Mouse (Mus musculus): ENCODE results near the gene Tsku. TPM values are rescaled to one million over a fixed set of nuclear protein-coding genes. Genes with fewer than 3 reads are reported as not detected.

Tsku gene
- polyA plus RNA-seq, 1 experiment from 2014 or later, result 12.7 TPM

- Histone ChIP-seq H3K27me3 (ENCODE audit: control insufficient read depth, insufficient read depth, low read length) (no peaks in the 10 kb centered on the region), H3K4me2 (replicated peaks; ENCODE audit: low read depth, low read length) (no peak overlapping the region), H3K36me3 (ENCODE audit: control insufficient read depth, insufficient read depth, low read length) (no peaks in the 10 kb centered on the region), H3K4me3 (ENCODE audit: low read length) (no peak overlapping the region), H3K9me3 (ENCODE audit: control insufficient read depth, low read length) (no peaks in the 10 kb centered on the region), H3K27ac (ENCODE audit: low read depth, low read length) (no peak overlapping the region), H3K9ac (ENCODE audit: low read depth, low read length) (no peak overlapping the region), H3K4me1 (ENCODE audit: control insufficient read depth, insufficient read depth, low read length) (no peaks in the 10 kb centered on the region)
- 62% methylated on average over 10 of the region's 10 CpGs for WGBS
- no peak for ATAC-seq (ENCODE audit: low FRiP score, low TSS enrichment)
Observed at GRCm38 (mm10) chr7:98369762-98370369, 8.7 kb upstream of the Tsku start.

GRCm38 (mm10) chr7:98361662-98362061 is 534 bp upstream of the Tsku start:
- H3K4me3 ChIP-seq (ENCODE audit: low read length), result peak overlapping the region; percentile 64
- no peak for ATAC-seq (ENCODE audit: low FRiP score, low TSS enrichment)
- H3K4me1 ChIP-seq (ENCODE audit: control insufficient read depth, insufficient read depth, low read length), result peaks cover 20% of the 10 kb centered on the region; the same call in 1 of the 2 replicates
- H3K36me3 ChIP-seq (ENCODE audit: control insufficient read depth, insufficient read depth, low read length), result no peaks in the 10 kb centered on the region
- peak overlapping the region; percentile 29; the same call in 1 of the 2 replicates for H3K9ac ChIP-seq (ENCODE audit: low read depth, low read length)
- peak overlapping the region; percentile 79 for H3K4me2 ChIP-seq (replicated peaks; ENCODE audit: low read depth, low read length)
- peak overlapping the region; percentile 62; the same call in 1 of the 2 replicates for H3K27ac ChIP-seq (ENCODE audit: low read depth, low read length)
- no peaks in the 10 kb centered on the region for H3K27me3 ChIP-seq (ENCODE audit: control insufficient read depth, insufficient read depth, low read length)
- WGBS, result 31% methylated on average over 2 of the region's 2 CpGs
- H3K9me3 ChIP-seq (ENCODE audit: control insufficient read depth, low read length), result no peaks in the 10 kb centered on the region

- peak; percentile 20 for ATAC-seq (ENCODE audit: low FRiP score, low TSS enrichment)
Observed at GRCm38 (mm10) chr7:98360621-98360990, 522 bp downstream of the Tsku start.

GRCm38 (mm10) chr7:98359951-98360620 is 1.0 kb downstream of the Tsku start:
- ATAC-seq (ENCODE audit: low FRiP score, low TSS enrichment), result peak; percentile 80
- Histone ChIP-seq H3K27ac (ENCODE audit: low read depth, low read length) (peak overlapping the region; percentile 18; the same call in 1 of the 2 replicates), H3K9me3 (ENCODE audit: control insufficient read depth, low read length) (no peaks in the 10 kb centered on the region), H3K36me3 (ENCODE audit: control insufficient read depth, insufficient read depth, low read length) (no peaks in the 10 kb centered on the region), H3K4me3 (ENCODE audit: low read length) (peak overlapping the region; percentile 64), H3K27me3 (ENCODE audit: control insufficient read depth, insufficient read depth, low read length) (no peaks in the 10 kb centered on the region), H3K9ac (ENCODE audit: low read depth, low read length) (peak overlapping the region; percentile 76), H3K4me1 (ENCODE audit: control insufficient read depth, insufficient read depth, low read length) (peaks cover 33% of the 10 kb centered on the region), H3K4me2 (replicated peaks; ENCODE audit: low read depth, low read length) (peak overlapping the region; percentile 79)
- under 1% methylated on average over 33 of the region's 33 CpGs for WGBS

More at GRCm38 (mm10) chr7:98360621-98360990, 522 bp downstream of the Tsku start:
- Histone ChIP-seq H3K9me3 (ENCODE audit: control insufficient read depth, low read length) (no peaks in the 10 kb centered on the region), H3K4me1 (ENCODE audit: control insufficient read depth, insufficient read depth, low read length) (peaks cover 28% of the 10 kb centered on the region), H3K4me2 (replicated peaks; ENCODE audit: low read depth, low read length) (peak overlapping the region; percentile 79), H3K4me3 (ENCODE audit: low read length) (peak overlapping the region; percentile 64), H3K27me3 (ENCODE audit: control insufficient read depth, insufficient read depth, low read length) (no peaks in the 10 kb centered on the region), H3K27ac (ENCODE audit: low read depth, low read length) (peak overlapping the region; percentile 18; the same call in 1 of the 2 replicates), H3K36me3 (ENCODE audit: control insufficient read depth, insufficient read depth, low read length) (no peaks in the 10 kb centered on the region), H3K9ac (ENCODE audit: low read depth, low read length) (peak overlapping the region; percentile 76)
- WGBS, result under 1% methylated on average over 20 of the region's 20 CpGs

- Histone ChIP-seq H3K9ac (ENCODE audit: low read depth, low read length) (no peak overlapping the region), H3K36me3 (ENCODE audit: control insufficient read depth, insufficient read depth, low read length) (no peaks in the 10 kb centered on the region), H3K27ac (ENCODE audit: low read depth, low read length) (no peak overlapping the region), H3K4me3 (ENCODE audit: low read length) (no peak overlapping the region), H3K4me2 (replicated peaks; ENCODE audit: low read depth, low read length) (no peak overlapping the region), H3K27me3 (ENCODE audit: control insufficient read depth, insufficient read depth, low read length) (no peaks in the 10 kb centered on the region), H3K4me1 (ENCODE audit: control insufficient read depth, insufficient read depth, low read length) (peaks cover 45% of the 10 kb centered on the region), H3K9me3 (ENCODE audit: control insufficient read depth, low read length) (no peaks in the 10 kb centered on the region)
- no peak for ATAC-seq (ENCODE audit: low FRiP score, low TSS enrichment)
- 68% methylated on average over 1 of the region's 1 CpGs for WGBS
Observed at GRCm38 (mm10) chr7:98358016-98358415, 3.1 kb downstream of the Tsku start.

GRCm38 (mm10) chr7:98357324-98357723 is 3.8 kb downstream of the Tsku start:
- H3K27me3 ChIP-seq (ENCODE audit: control insufficient read depth, insufficient read depth, low read length), result no peaks in the 10 kb centered on the region
- no peak overlapping the region for H3K4me2 ChIP-seq (replicated peaks; ENCODE audit: low read depth, low read length)
- no peak overlapping the region for H3K4me3 ChIP-seq (ENCODE audit: low read length)
- H3K27ac ChIP-seq (ENCODE audit: low read depth, low read length), result no peak overlapping the region
- H3K36me3 ChIP-seq (ENCODE audit: control insufficient read depth, insufficient read depth, low read length), result peaks cover 6% of the 10 kb centered on the region; the same call in 1 of the 2 replicates
- 70% methylated on average over 5 of the region's 5 CpGs for WGBS
- peaks cover 43% of the 10 kb centered on the region for H3K4me1 ChIP-seq (ENCODE audit: control insufficient read depth, insufficient read depth, low read length)
- no peak overlapping the region for H3K9ac ChIP-seq (ENCODE audit: low read depth, low read length)
- no peak for ATAC-seq (ENCODE audit: low FRiP score, low TSS enrichment)
- no peaks in the 10 kb centered on the region for H3K9me3 ChIP-seq (ENCODE audit: control insufficient read depth, low read length)

GRCm38 (mm10) chr7:98354921-98355310 is 6.2 kb downstream of the Tsku start:
- Histone ChIP-seq H3K4me1 (ENCODE audit: control insufficient read depth, insufficient read depth, low read length) (peaks cover 41% of the 10 kb centered on the region), H3K4me3 (ENCODE audit: low read length) (no peak overlapping the region), H3K27ac (ENCODE audit: low read depth, low read length) (no peak overlapping the region), H3K4me2 (replicated peaks; ENCODE audit: low read depth, low read length) (no peak overlapping the region), H3K9me3 (ENCODE audit: control insufficient read depth, low read length) (no peaks in the 10 kb centered on the region), H3K27me3 (ENCODE audit: control insufficient read depth, insufficient read depth, low read length) (no peaks in the 10 kb centered on the region), H3K36me3 (ENCODE audit: control insufficient read depth, insufficient read depth, low read length) (peaks cover 21% of the 10 kb centered on the region), H3K9ac (ENCODE audit: low read depth, low read length) (no peak overlapping the region)
- ATAC-seq (ENCODE audit: low FRiP score, low TSS enrichment), result peak; percentile 3; the same call in 1 of the 2 replicates
- 39% methylated on average over 4 of the region's 4 CpGs for WGBS

GRCm38 (mm10) chr7:98354160-98354920 is 6.8 kb downstream of the Tsku start:
- Histone ChIP-seq H3K9me3 (ENCODE audit: control insufficient read depth, low read length) (no peaks in the 10 kb centered on the region), H3K4me2 (replicated peaks; ENCODE audit: low read depth, low read length) (no peak overlapping the region), H3K9ac (ENCODE audit: low read depth, low read length) (no peak overlapping the region), H3K4me1 (ENCODE audit: control insufficient read depth, insufficient read depth, low read length) (peaks cover 36% of the 10 kb centered on the region), H3K4me3 (ENCODE audit: low read length) (no peak overlapping the region), H3K27ac (ENCODE audit: low read depth, low read length) (no peak overlapping the region), H3K27me3 (ENCODE audit: control insufficient read depth, insufficient read depth, low read length) (no peaks in the 10 kb centered on the region), H3K36me3 (ENCODE audit: control insufficient read depth, insufficient read depth, low read length) (peaks cover 21% of the 10 kb centered on the region)
- WGBS, result 22% methylated on average over 12 of the region's 12 CpGs
- ATAC-seq (ENCODE audit: low FRiP score, low TSS enrichment), result peak; percentile 45

Data from kidney, embryonic 14.5 days (tissue).